10 mouse cellular contexts compared by ENCODE assay signal in the genomic region with DNA sequence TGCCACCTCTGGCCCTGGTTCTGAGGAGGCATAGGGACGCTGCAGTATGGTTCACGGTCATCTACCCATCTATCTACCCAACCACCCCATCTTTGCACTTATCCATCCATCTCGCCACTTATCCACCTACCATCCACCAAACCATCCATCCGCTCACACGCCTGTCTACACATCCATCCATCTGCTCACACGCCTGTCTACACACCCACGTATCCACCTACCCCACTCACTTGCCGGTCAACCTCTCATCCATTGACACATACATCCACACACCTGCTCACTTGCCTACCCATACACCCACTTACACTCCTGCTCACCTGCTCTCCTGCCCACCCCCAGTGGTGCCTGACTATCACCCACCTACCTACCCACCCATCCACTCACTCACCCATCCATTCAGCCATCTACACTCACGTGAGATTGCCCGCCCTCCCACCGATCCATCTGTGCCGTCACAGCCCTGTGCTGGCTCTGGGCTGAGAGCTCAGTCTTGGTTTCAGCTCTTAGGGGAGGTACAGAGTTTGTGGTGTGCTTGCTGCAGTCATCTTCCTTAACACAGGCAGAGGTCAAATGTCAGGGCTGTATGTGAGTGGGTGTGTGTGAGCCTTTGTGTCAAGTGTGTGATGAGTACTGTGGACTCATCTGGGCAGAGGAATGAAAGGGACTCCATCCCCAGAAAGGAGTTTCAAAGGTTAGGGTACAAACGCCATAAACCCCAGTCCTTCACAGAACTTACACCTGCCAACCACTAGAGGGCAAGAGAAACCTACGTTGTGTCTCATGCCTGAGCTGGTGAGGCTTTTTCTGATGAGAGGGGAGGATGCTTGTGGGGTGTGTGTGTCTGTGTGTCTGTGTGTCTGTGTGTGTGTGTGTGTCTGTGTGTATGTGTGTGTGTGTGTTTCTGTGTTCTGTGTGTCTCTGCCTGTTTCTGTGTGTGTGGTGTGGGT. TPM values are rescaled to one million over a fixed set of nuclear protein-coding genes. Genes with fewer than 3 reads are reported as not detected.
DNase-seq lines count a peak whose midpoint lies in the region; ATAC-seq and TF ChIP-seq lines count a peak whose summit lies in the region.
"Had no signal": no experiment of that assay in that cellular context is flagged by ENCODE, and none has a peak within 500 bp of the region (broad histone marks: within the 10 kb centered on the region; RNA-seq: fewer than 3 reads in every experiment).

No protein-coding gene starts in this region.

- ATAC-seq in heart, embryonic 12.5 days (ENCODE audit: insufficient number of reproducible peaks, low FRiP score): no peak
- ATAC-seq in embryonic facial prominence, embryonic 11.5 days (replicated peaks; ENCODE audit: insufficient number of reproducible peaks, low FRiP score, low TSS enrichment, low read depth): no peak; the same call in 1 of the 2 replicates
- ATAC-seq in liver, embryonic 14.5 days (ENCODE audit: insufficient read depth): no peak

- H3K27me3 ChIP-seq in heart, embryonic 12.5 days (replicated peaks): peaks cover 44% of the 10 kb centered on the region
- peaks cover 70% of the 10 kb centered on the region for H3K27me3 ChIP-seq in heart, embryonic 10.5 days (ENCODE audit: insufficient read depth, poor library complexity, severe bottlenecking)
- H3K27me3 ChIP-seq in embryonic facial prominence, embryonic 11.5 days (ENCODE audit: control insufficient read depth, insufficient read depth, low read length): no peaks in the 10 kb centered on the region
- no peaks in the 10 kb centered on the region; the same call in 1 of the 2 replicates for H3K27me3 ChIP-seq in liver, embryonic 14.5 days (ENCODE audit: control insufficient read depth, insufficient read depth, low read length)

- TF ChIP-seq EP300 in liver, embryonic 14.5 days (IDR thresholded peaks at IDR 0.05; ENCODE audit: low read depth): no peak

- H3K4me3 ChIP-seq in heart, embryonic 12.5 days: no peak overlapping the region
- no peak overlapping the region for H3K4me3 ChIP-seq in heart, embryonic 10.5 days
- H3K4me3 ChIP-seq in embryonic facial prominence, embryonic 11.5 days (ENCODE audit: low read depth, low read length): no peak overlapping the region
- no peak overlapping the region for H3K4me3 ChIP-seq in liver, embryonic 14.5 days (ENCODE audit: insufficient read depth in 1 of 2, low read depth in 2 of 2, low read length in 2 of 2)
- H3K4me3 ChIP-seq: embryonic facial prominence, embryonic 13.5 days had no signal

- H3K9ac ChIP-seq in heart, embryonic 12.5 days: 0 out of 2 replicates have a peak overlapping the region, but pooled peaks have one; percentile 25
- no peak overlapping the region for H3K9ac ChIP-seq in embryonic facial prominence, embryonic 11.5 days (replicated peaks; ENCODE audit: low read length)
- no peak overlapping the region for H3K9ac ChIP-seq in liver, embryonic 14.5 days (replicated peaks)
- H3K9ac ChIP-seq: embryonic facial prominence, embryonic 13.5 days had no signal

- H3K27ac ChIP-seq in heart, embryonic 12.5 days (ENCODE audit: poor library complexity, severe bottlenecking): no peak overlapping the region
- no peak overlapping the region for H3K27ac ChIP-seq in heart, embryonic 10.5 days
- H3K27ac ChIP-seq in embryonic facial prominence, embryonic 11.5 days (replicated peaks; ENCODE audit: low read depth, low read length): no peak overlapping the region
- H3K27ac ChIP-seq in liver, embryonic 14.5 days: no peak overlapping the region
- H3K27ac ChIP-seq: embryonic facial prominence, embryonic 13.5 days had no signal

- no peak overlapping the region for H3K4me2 ChIP-seq in heart, embryonic 12.5 days
- H3K4me2 ChIP-seq in embryonic facial prominence, embryonic 11.5 days (ENCODE audit: low read depth, low read length): no peak overlapping the region
- H3K4me2 ChIP-seq in liver, embryonic 14.5 days (ENCODE audit: low read depth): no peak overlapping the region
- H3K4me2 ChIP-seq: embryonic facial prominence, embryonic 13.5 days had no signal

- no peaks in the 10 kb centered on the region for H3K9me3 ChIP-seq in heart, embryonic 12.5 days (replicated peaks)
- H3K9me3 ChIP-seq in heart, embryonic 10.5 days: no peaks in the 10 kb centered on the region
- H3K9me3 ChIP-seq in embryonic facial prominence, embryonic 11.5 days (replicated peaks; ENCODE audit: control insufficient read depth, low read length): no peaks in the 10 kb centered on the region
- no peaks in the 10 kb centered on the region for H3K9me3 ChIP-seq in liver, embryonic 14.5 days (ENCODE audit: control insufficient read depth, low read length)
- H3K9me3 ChIP-seq: embryonic facial prominence, embryonic 13.5 days had no signal

- no peaks in the 10 kb centered on the region for H3K4me1 ChIP-seq in heart, embryonic 12.5 days (replicated peaks)
- H3K4me1 ChIP-seq in heart, embryonic 10.5 days: no peaks in the 10 kb centered on the region
- H3K4me1 ChIP-seq in embryonic facial prominence, embryonic 11.5 days (ENCODE audit: control insufficient read depth, insufficient read depth, low read length): no peaks in the 10 kb centered on the region
- no peaks in the 10 kb centered on the region for H3K4me1 ChIP-seq in liver, embryonic 14.5 days (replicated peaks; ENCODE audit: control insufficient read depth in 2 of 2, insufficient read depth in 2 of 2, low read length in 1 of 2)
- H3K4me1 ChIP-seq: embryonic facial prominence, embryonic 13.5 days had no signal

- WGBS in heart, embryonic 12.5 days: 56% methylated on average over 14 of the region's 14 CpGs
- 57% methylated on average over 14 of the region's 14 CpGs for WGBS in heart, embryonic 10.5 days
- WGBS in embryonic facial prominence, embryonic 11.5 days: 65% methylated on average over 14 of the region's 14 CpGs
- 45% methylated on average over 14 of the region's 14 CpGs for WGBS in liver, embryonic 14.5 days (ENCODE audit: insufficient replicate concordance)

- peak; percentile 92 for TF ChIP-seq CTCF in liver, embryonic 14.5 days (IDR thresholded peaks at IDR 0.05; ENCODE audit: low read depth)

- no peaks in the 10 kb centered on the region for H3K36me3 ChIP-seq in heart, embryonic 12.5 days
- no peaks in the 10 kb centered on the region for H3K36me3 ChIP-seq in heart, embryonic 10.5 days
- no peaks in the 10 kb centered on the region for H3K36me3 ChIP-seq in embryonic facial prominence, embryonic 11.5 days (replicated peaks; ENCODE audit: control insufficient read depth, insufficient read depth, low read depth, low read length)
- no peaks in the 10 kb centered on the region for H3K36me3 ChIP-seq in liver, embryonic 14.5 days (replicated peaks; ENCODE audit: control insufficient read depth, insufficient read depth, low read depth)
- H3K36me3 ChIP-seq: embryonic facial prominence, embryonic 13.5 days had no signal

- DNase-seq in heart, embryonic 10.5 days (ENCODE audit: low spot score): no peak
- peak; percentile 71 for DNase-seq in NIH3T3 (ENCODE audit: low read depth)
- DNase-seq in embryonic facial prominence, embryonic 11.5 days (ENCODE audit: low spot score): peak; percentile 69
- peak; percentile 48 for DNase-seq in kidney, adult 9 months
- DNase-seq in liver, embryonic 14.5 days (ENCODE audit: low read depth in 3 of 3, low spot score in 3 of 3): no peak
- peak; percentile 74 for DNase-seq in retina, embryonic 14.5 days (ENCODE audit: low spot score)
- no peak for DNase-seq in gastrocnemius, adult 18-20 months (ENCODE audit: low spot score)

RNA-seq across cellular contexts. Expression of a gene that starts 22.6 kb away (rescaled TPM):
- polyA plus RNA-seq in heart, embryonic 12.5 days (2016; fragmentation: Nextera tagmentation; extraction: Ambion mirVana): 0.09 and 0.10 TPM in 2 replicates
- not detected in 2 replicates for polyA plus RNA-seq in heart, embryonic 10.5 days (2016; fragmentation: Nextera tagmentation; extraction: Ambion mirVana)
- polyA plus RNA-seq in embryonic facial prominence, embryonic 11.5 days (2014; fragmentation: Nextera tagmentation; extraction: Ambion mirVana): not detected in 2 replicates
- not detected in 2 replicates for polyA plus RNA-seq in liver, embryonic 14.5 days (2012; rRNA removed)
- not detected in 2 replicates for polyA plus RNA-seq in liver, embryonic 14.5 days (2014; fragmentation: Nextera tagmentation; extraction: Ambion mirVana)
- total RNA-seq in gastrocnemius, adult 18-20 months (2021): not detected
- total RNA-seq: neutrophil, adult 5-6 weeks had no signal
- polyA plus RNA-seq: embryonic facial prominence, embryonic 13.5 days had no signal

RNA-seq across cellular contexts. Expression of a gene that starts 39.1 kb away (rescaled TPM):
- polyA plus RNA-seq in heart, embryonic 12.5 days (2016; fragmentation: Nextera tagmentation; extraction: Ambion mirVana): 64.6 and 77.0 TPM in 2 replicates
- 120 and 132 TPM in 2 replicates for polyA plus RNA-seq in heart, embryonic 10.5 days (2016; fragmentation: Nextera tagmentation; extraction: Ambion mirVana)
- 9.4 and 9.7 TPM in 2 replicates for polyA plus RNA-seq in embryonic facial prominence, embryonic 11.5 days (2014; fragmentation: Nextera tagmentation; extraction: Ambion mirVana)
- polyA plus RNA-seq in liver, embryonic 14.5 days (2012; rRNA removed): 224 and 276 TPM in 2 replicates
- 446 and 452 TPM in 2 replicates for polyA plus RNA-seq in liver, embryonic 14.5 days (2014; fragmentation: Nextera tagmentation; extraction: Ambion mirVana)
- 1 to 10 TPM; 1.4 to 2.2 TPM for total RNA-seq in gastrocnemius, adult 18-20 months (2021)

RNA-seq across cellular contexts. Expression of a gene that starts 53.6 kb away (rescaled TPM):
- 21.8 and 27.2 TPM in 2 replicates for polyA plus RNA-seq in heart, embryonic 12.5 days (2016; fragmentation: Nextera tagmentation; extraction: Ambion mirVana)
- 18.5 and 27.0 TPM in 2 replicates for polyA plus RNA-seq in heart, embryonic 10.5 days (2016; fragmentation: Nextera tagmentation; extraction: Ambion mirVana)
- polyA plus RNA-seq in embryonic facial prominence, embryonic 11.5 days (2014; fragmentation: Nextera tagmentation; extraction: Ambion mirVana): 11.9 TPM in 2 replicates
- 20.8 and 23.6 TPM in 2 replicates for polyA plus RNA-seq in liver, embryonic 14.5 days (2012; rRNA removed)
- polyA plus RNA-seq in liver, embryonic 14.5 days (2014; fragmentation: Nextera tagmentation; extraction: Ambion mirVana): 13.2 and 15.1 TPM in 2 replicates
- total RNA-seq in gastrocnemius, adult 18-20 months (2021): 10 to 100 TPM; 26.3 to 27.8 TPM

Comparison
In these comparisons a context has a peak if more than half of its experiments do, and no peak if none do; other contexts are left out.
1. DNase-seq: peak in NIH3T3 (single experiment), embryonic facial prominence, embryonic 11.5 days (single experiment), kidney, adult 9 months (single experiment) and retina, embryonic 14.5 days (single experiment); none in heart, embryonic 10.5 days (single experiment), liver, embryonic 14.5 days (0 of 3) and gastrocnemius, adult 18-20 months (single experiment).